Mouse (Mus musculus): ENCODE measurements around the gene Elp4. TPM values are rescaled to one million over a fixed set of nuclear protein-coding genes. Genes with fewer than 3 reads are reported as not detected.

Elp4 gene
- total RNA-seq, 2 experiments from 2014 or later: 12.4 to 17.4 TPM

Other genes starting within 250 kb of the Elp4 start
- not detected for gene Pax6, start 235.7 kb downstream of the Elp4 start, total RNA-seq (2021)
- gene Immp1l, start 74 bp upstream of the Elp4 start, total RNA-seq (2021): 10 to 100 TPM; 99.3 to 100.0 TPM
- 10 to 100 TPM; 13.6 to 15.1 TPM for gene Dnajc24, start 99.0 kb upstream of the Elp4 start, total RNA-seq (2021)